Mouse (Mus musculus) forebrain, embryonic 10.5 days (tissue): Measurements from ENCODE around the gene Tmbim1. TPM values are rescaled to one million over a fixed set of nuclear protein-coding genes. Genes with fewer than 3 reads are reported as not detected.
"Not testable (repeated sequence)": the region's sequence is repeated elsewhere in the genome, so short reads cannot be mapped to it uniquely, and the experiment has no call there.

Experiments
- DNase-seq: peaks from one replicate; pipeline ENCODE4 v3.0.0-alpha.2; 2017; ENCODE audit warnings: low spot score; ENCODE audit errors: extremely low spot score
- H3K27ac ChIP-seq: fragments of 300-500 bp; sonication (generic); 2 replicates; pipeline ENCODE4 v1.5.1; 2016; ENCODE audit warnings: mild to moderate bottlenecking
- H3K27me3 ChIP-seq: fragments of 300-500 bp; sonication (generic); 2 replicates; pipeline ENCODE4 v1.6.1; 2016; ENCODE audit warnings: mild to moderate bottlenecking; ENCODE audit not compliant: poor library complexity, severe bottlenecking
- H3K36me3 ChIP-seq: fragments of 300-500 bp; sonication (generic); replicated peaks from 2 replicates; pipeline ENCODE4 v1.6.1; 2016; ENCODE audit warnings: mild to moderate bottlenecking, moderate library complexity
- H3K4me1 ChIP-seq: fragments of 300-500 bp; sonication (generic); 2 replicates; pipeline ENCODE4 v1.6.1; 2016
- H3K4me3 ChIP-seq: fragments of 300-500 bp; sonication (generic); 2 replicates; pipeline ENCODE4 v1.5.1; 2016; ENCODE audit warnings: mild to moderate bottlenecking, moderate library complexity
- H3K9me3 ChIP-seq: fragments of 300-500 bp; sonication (generic); 2 replicates; pipeline ENCODE4 v1.6.1; 2016; ENCODE audit warnings: mild to moderate bottlenecking, moderate library complexity
- WGBS: fragments of 180-500 bp; shearing (Covaris S2); methylation state at CpG from one replicate; pipeline ENCODE4 v1.1.7; 2016; 5-methylcytosine and 5-hydroxymethylcytosine counted together
- polyA plus RNA-seq: library from polyadenylated mRNA; unstranded; fragments of >200 nt; fragmentation: Nextera tagmentation; extraction: Ambion mirVana; gene quantifications from 2 replicates; pipeline ENCODE4 v1.2.1, GENCODE M21; 2016

Tmbim1 gene
- polyA plus RNA-seq, 1 experiment from 2014 or later: 8.3 TPM

- 92% methylated on average over 2 of the region's 2 CpGs for WGBS
- no peak for DNase-seq
- H3K36me3 ChIP-seq: peaks cover 59% of the 10 kb centered on the region
- H3K4me1 ChIP-seq: peaks cover 15% of the 10 kb centered on the region
- H3K4me3 ChIP-seq: no peak overlapping the region
- no peak overlapping the region for H3K27ac ChIP-seq
- H3K27me3 ChIP-seq: no peaks in the 10 kb centered on the region
- H3K9me3 ChIP-seq: no peaks in the 10 kb centered on the region
Measured at GRCm38 (mm10) chr1:74289740-74290139, 15.7 kb downstream of the Tmbim1 start.

- Histone ChIP-seq H3K4me3 (no peak overlapping the region), H3K36me3 (peaks cover 58% of the 10 kb centered on the region), H3K27ac (no peak overlapping the region), H3K27me3 (no peaks in the 10 kb centered on the region), H3K4me1 (peaks cover 14% of the 10 kb centered on the region), H3K9me3 (no peaks in the 10 kb centered on the region)
- WGBS: 94% methylated on average over 9 of the region's 9 CpGs
- DNase-seq: no peak
Measured at GRCm38 (mm10) chr1:74289248-74289647, 16.2 kb downstream of the Tmbim1 start.

GRCm38 (mm10) chr1:74288327-74288726, 17.1 kb downstream of the Tmbim1 start:
- H3K4me1 ChIP-seq: peaks cover 20% of the 10 kb centered on the region
- H3K36me3 ChIP-seq: peaks cover 50% of the 10 kb centered on the region
- DNase-seq: no peak
- H3K27ac ChIP-seq: no peak overlapping the region
- 87% methylated on average over 4 of the region's 4 CpGs for WGBS
- no peaks in the 10 kb centered on the region for H3K27me3 ChIP-seq
- H3K9me3 ChIP-seq: no peaks in the 10 kb centered on the region
- H3K4me3 ChIP-seq: no peak overlapping the region

DNA sequence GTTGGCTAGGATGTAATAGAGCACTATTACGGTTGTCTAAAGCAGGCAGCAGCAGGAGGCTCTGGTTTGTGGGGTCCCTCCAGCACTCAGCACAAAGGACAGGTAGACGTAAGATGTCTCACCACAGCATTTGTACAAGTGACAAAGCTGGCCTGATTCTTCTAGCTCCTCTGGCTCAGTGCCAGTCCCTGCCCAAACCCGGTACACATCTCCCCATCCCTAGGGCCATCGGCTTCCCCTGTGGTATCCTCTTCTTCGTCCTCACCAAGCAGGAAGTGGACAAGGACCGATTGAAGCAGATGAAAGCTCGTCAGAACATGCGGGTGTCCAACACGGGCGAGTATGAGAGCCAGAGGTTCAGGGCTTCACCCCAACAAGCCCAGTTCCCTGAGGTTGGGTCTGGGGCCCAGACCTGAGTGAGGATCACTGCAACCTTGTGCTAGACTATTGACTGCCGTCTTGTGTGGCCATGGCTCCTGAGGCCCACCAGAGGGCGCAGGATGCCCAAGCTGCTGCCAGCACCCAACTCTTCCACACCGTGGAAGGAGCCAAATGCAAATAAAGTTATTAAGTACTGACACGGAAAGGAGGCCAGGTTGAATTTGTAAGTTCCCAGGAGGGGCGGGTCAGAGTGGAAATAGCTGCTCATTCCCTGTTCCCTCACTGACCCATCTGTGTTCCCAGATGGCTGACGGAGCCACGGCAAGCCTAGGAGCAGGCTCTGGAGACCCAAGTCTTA, 18.4 kb downstream of the Tmbim1 start:
- H3K9me3 ChIP-seq, DNase-seq, H3K27me3 ChIP-seq, H3K4me3 ChIP-seq, H3K27ac ChIP-seq: not testable (repeated sequence)
- 63% methylated on average over 16 of the region's 17 CpGs for WGBS
- Histone ChIP-seq H3K36me3 (peaks cover 52% of the 10 kb centered on the region), H3K4me1 (peaks cover 29% of the 10 kb centered on the region)

GRCm38 (mm10) chr1:74285212-74286010, 20.0 kb downstream of the Tmbim1 start:
- peaks cover 52% of the 10 kb centered on the region for H3K36me3 ChIP-seq
- 4% methylated on average over 23 of the region's 23 CpGs for WGBS
- no peak for DNase-seq
- H3K4me3 ChIP-seq: peak overlapping the region; percentile 83
- H3K9me3 ChIP-seq: no peaks in the 10 kb centered on the region
- no peaks in the 10 kb centered on the region for H3K27me3 ChIP-seq
- peak overlapping the region; percentile 87 for H3K27ac ChIP-seq
- peaks cover 29% of the 10 kb centered on the region for H3K4me1 ChIP-seq

GRCm38 (mm10) chr1:74284543-74285160, 20.8 kb downstream of the Tmbim1 start, which contains the start of the genes Aamp and Pnkd:
Aamp (minus strand) TSS chr1:74284738.
Pnkd (plus strand) TSS chr1:74284930.
- H3K27me3 ChIP-seq: no peaks in the 10 kb centered on the region
- peak; percentile 100 for DNase-seq
- under 1% methylated on average over 56 of the region's 56 CpGs for WGBS
- peaks cover 52% of the 10 kb centered on the region for H3K36me3 ChIP-seq
- H3K4me3 ChIP-seq: peak within 1 kb of the TSS; percentile 83
- no peaks in the 10 kb centered on the region for H3K9me3 ChIP-seq
- H3K27ac ChIP-seq: peak within 1 kb of the TSS; percentile 87
- H3K4me1 ChIP-seq: peaks cover 29% of the 10 kb centered on the region

- peak overlapping the region; percentile 87 for H3K27ac ChIP-seq
- peak overlapping the region; percentile 83 for H3K4me3 ChIP-seq
- H3K36me3 ChIP-seq: peaks cover 52% of the 10 kb centered on the region
- no peaks in the 10 kb centered on the region for H3K9me3 ChIP-seq
- H3K4me1 ChIP-seq: peaks cover 31% of the 10 kb centered on the region
- DNase-seq: peak; percentile 46
- no peaks in the 10 kb centered on the region for H3K27me3 ChIP-seq
- WGBS: 14% methylated on average over 15 of the region's 15 CpGs
Measured at GRCm38 (mm10) chr1:74283686-74284463, 21.5 kb downstream of the Tmbim1 start.

GRCm38 (mm10) chr1:74282896-74283625, 22.4 kb downstream of the Tmbim1 start:
- Histone ChIP-seq H3K36me3 (peaks cover 50% of the 10 kb centered on the region), H3K27me3 (no peaks in the 10 kb centered on the region), H3K9me3 (no peaks in the 10 kb centered on the region), H3K4me3 (peak overlapping the region; percentile 5; the same call in 1 of the 2 replicates), H3K27ac (no peak overlapping the region), H3K4me1 (peaks cover 31% of the 10 kb centered on the region)
- 91% methylated on average over 10 of the region's 10 CpGs for WGBS
- DNase-seq: no peak

GRCm38 (mm10) chr1:74281886-74282285, 23.5 kb downstream of the Tmbim1 start:
- Histone ChIP-seq H3K4me1 (peaks cover 39% of the 10 kb centered on the region), H3K27me3 (no peaks in the 10 kb centered on the region), H3K4me3 (no peak overlapping the region), H3K9me3 (no peaks in the 10 kb centered on the region), H3K27ac (no peak overlapping the region), H3K36me3 (peaks cover 47% of the 10 kb centered on the region)
- 96% methylated on average over 8 of the region's 8 CpGs for WGBS
- no peak for DNase-seq

GRCm38 (mm10) chr1:74281372-74281771, 24.1 kb downstream of the Tmbim1 start:
- no peak for DNase-seq
- peaks cover 37% of the 10 kb centered on the region for H3K4me1 ChIP-seq
- H3K27me3 ChIP-seq: no peaks in the 10 kb centered on the region
- no peaks in the 10 kb centered on the region for H3K9me3 ChIP-seq
- no peak overlapping the region for H3K4me3 ChIP-seq
- WGBS: 93% methylated on average over 2 of the region's 2 CpGs
- no peak overlapping the region for H3K27ac ChIP-seq
- H3K36me3 ChIP-seq: peaks cover 47% of the 10 kb centered on the region

DNA sequence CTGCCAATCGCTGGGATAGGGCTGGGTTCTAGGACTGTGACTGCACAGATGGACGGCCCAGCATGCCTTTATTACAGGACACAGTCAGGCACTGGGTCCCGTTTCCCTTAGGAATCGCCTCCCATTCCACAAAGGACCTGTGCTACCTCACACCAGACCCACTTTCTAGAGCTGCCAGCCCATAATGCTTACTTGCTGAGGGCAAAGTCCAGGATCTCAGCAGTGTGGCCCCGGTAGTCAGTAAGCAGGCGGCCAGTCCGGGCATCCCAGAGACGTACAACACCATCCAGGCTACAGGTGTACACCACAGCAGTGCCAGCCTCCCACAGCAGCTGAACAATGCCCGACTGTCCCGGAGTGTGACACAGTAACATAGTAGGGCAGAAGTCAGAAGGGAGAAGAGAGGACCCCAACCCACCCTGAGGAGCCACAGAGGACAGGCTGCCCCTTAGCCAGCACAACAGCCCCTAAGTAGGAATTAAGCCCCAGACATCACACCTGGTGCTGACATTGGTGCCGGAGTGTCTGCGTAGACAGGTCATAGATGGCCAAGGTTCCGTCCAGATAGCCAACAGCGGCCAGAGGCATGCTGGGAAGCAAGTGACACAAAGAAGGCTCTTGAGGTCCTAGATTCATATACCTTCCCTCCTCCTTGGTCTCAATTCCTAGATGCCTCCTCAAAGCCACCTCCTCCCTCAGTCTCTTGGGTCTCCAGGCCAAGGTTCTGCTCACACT, 24.7 kb downstream of the Tmbim1 start:
- Histone ChIP-seq H3K27me3 (no peaks in the 10 kb centered on the region), H3K27ac (no peak overlapping the region), H3K9me3 (no peaks in the 10 kb centered on the region), H3K4me3 (no peak overlapping the region), H3K4me1 (peaks cover 31% of the 10 kb centered on the region), H3K36me3 (peaks cover 47% of the 10 kb centered on the region)
- DNase-seq: no peak
- 93% methylated on average over 14 of the region's 14 CpGs for WGBS
